Mouse (Mus musculus): ENCODE results near the gene Usp12. TPM values are rescaled to one million over a fixed set of nuclear protein-coding genes. Genes with fewer than 3 reads are reported as not detected.

Usp12 gene
- polyA plus RNA-seq, 1 experiment from 2014 or later: 12.1 TPM

- Histone ChIP-seq H3K27ac (no peak overlapping the region), H3K9ac (no peak overlapping the region), H3K4me1 (replicated peaks; ENCODE audit: control insufficient read depth, insufficient read depth, low read length) (peaks cover 28% of the 10 kb centered on the region), H3K27me3 (ENCODE audit: control insufficient read depth, insufficient read depth, low read length) (no peaks in the 10 kb centered on the region), H3K36me3 (replicated peaks; ENCODE audit: control insufficient read depth, insufficient read depth) (no peaks in the 10 kb centered on the region), H3K4me3 (replicated peaks; ENCODE audit: low read length) (no peak overlapping the region), H3K4me2 (replicated peaks) (no peak overlapping the region), H3K9me3 (ENCODE audit: control insufficient read depth, low read length) (no peaks in the 10 kb centered on the region)
- DNase-seq (ENCODE audit: low spot score) (no peak), ATAC-seq (ENCODE audit: low FRiP score) (no peak)
- 76% methylated on average over 9 of the region's 9 CpGs for WGBS
Observed at GRCm38 (mm10) chr5:146789413-146789812, 5.4 kb downstream of the Usp12 start.

GRCm38 (mm10) chr5:146786123-146786522 is 8.7 kb downstream of the Usp12 start:
- H3K27me3 ChIP-seq (ENCODE audit: control insufficient read depth, insufficient read depth, low read length): no peaks in the 10 kb centered on the region
- ATAC-seq (ENCODE audit: low FRiP score): no peak
- peaks cover 4% of the 10 kb centered on the region; the same call in 1 of the 2 replicates for H3K4me1 ChIP-seq (replicated peaks; ENCODE audit: control insufficient read depth, insufficient read depth, low read length)
- H3K36me3 ChIP-seq (replicated peaks; ENCODE audit: control insufficient read depth, insufficient read depth): no peaks in the 10 kb centered on the region
- H3K9ac ChIP-seq: no peak overlapping the region
- DNase-seq (ENCODE audit: low spot score): no peak
- 85% methylated on average over 8 of the region's 8 CpGs for WGBS
- no peak overlapping the region for H3K27ac ChIP-seq
- H3K9me3 ChIP-seq (ENCODE audit: control insufficient read depth, low read length): no peaks in the 10 kb centered on the region
- H3K4me2 ChIP-seq (replicated peaks): no peak overlapping the region
- no peak overlapping the region for H3K4me3 ChIP-seq (replicated peaks; ENCODE audit: low read length)

GRCm38 (mm10) chr5:146783891-146784290 is 10.9 kb downstream of the Usp12 start:
- Histone ChIP-seq H3K4me3 (replicated peaks; ENCODE audit: low read length) (no peak overlapping the region), H3K9ac (no peak overlapping the region), H3K36me3 (replicated peaks; ENCODE audit: control insufficient read depth, insufficient read depth) (no peaks in the 10 kb centered on the region), H3K4me2 (replicated peaks) (no peak overlapping the region), H3K27ac (no peak overlapping the region), H3K9me3 (ENCODE audit: control insufficient read depth, low read length) (no peaks in the 10 kb centered on the region), H3K27me3 (ENCODE audit: control insufficient read depth, insufficient read depth, low read length) (no peaks in the 10 kb centered on the region), H3K4me1 (replicated peaks; ENCODE audit: control insufficient read depth, insufficient read depth, low read length) (no peaks in the 10 kb centered on the region)
- WGBS: 93% methylated on average over 10 of the region's 10 CpGs
- no peak for ATAC-seq (ENCODE audit: low FRiP score)
- no peak for DNase-seq (ENCODE audit: low spot score)

- WGBS: 90% methylated on average over 10 of the region's 10 CpGs
- Histone ChIP-seq H3K36me3 (replicated peaks; ENCODE audit: control insufficient read depth, insufficient read depth) (no peaks in the 10 kb centered on the region), H3K4me1 (replicated peaks; ENCODE audit: control insufficient read depth, insufficient read depth, low read length) (no peaks in the 10 kb centered on the region), H3K27ac (no peak overlapping the region), H3K27me3 (ENCODE audit: control insufficient read depth, insufficient read depth, low read length) (no peaks in the 10 kb centered on the region), H3K9ac (no peak overlapping the region), H3K4me3 (replicated peaks; ENCODE audit: low read length) (no peak overlapping the region), H3K9me3 (ENCODE audit: control insufficient read depth, low read length) (no peaks in the 10 kb centered on the region), H3K4me2 (replicated peaks) (no peak overlapping the region)
- no peak for ATAC-seq (ENCODE audit: low FRiP score)
- no peak for DNase-seq (ENCODE audit: low spot score)
Observed at GRCm38 (mm10) chr5:146783300-146783699, 11.5 kb downstream of the Usp12 start.

- Histone ChIP-seq H3K27ac (no peak overlapping the region), H3K27me3 (ENCODE audit: control insufficient read depth, insufficient read depth, low read length) (no peaks in the 10 kb centered on the region), H3K9me3 (ENCODE audit: control insufficient read depth, low read length) (no peaks in the 10 kb centered on the region), H3K4me2 (replicated peaks) (no peak overlapping the region), H3K36me3 (replicated peaks; ENCODE audit: control insufficient read depth, insufficient read depth) (no peaks in the 10 kb centered on the region), H3K4me3 (replicated peaks; ENCODE audit: low read length) (no peak overlapping the region), H3K4me1 (replicated peaks; ENCODE audit: control insufficient read depth, insufficient read depth, low read length) (0 out of 2 replicates have a peak, but pooled peaks cover 4% of the 10 kb centered on the region), H3K9ac (no peak overlapping the region)
- 91% methylated on average over 9 of the region's 9 CpGs for WGBS
- no peak for ATAC-seq (ENCODE audit: low FRiP score)
- DNase-seq (ENCODE audit: low spot score): no peak
Observed at GRCm38 (mm10) chr5:146781663-146782062, 13.1 kb downstream of the Usp12 start.

- no peak overlapping the region for H3K4me3 ChIP-seq (replicated peaks; ENCODE audit: low read length)
- WGBS: 94% methylated on average over 5 of the region's 5 CpGs
- no peaks in the 10 kb centered on the region for H3K36me3 ChIP-seq (replicated peaks; ENCODE audit: control insufficient read depth, insufficient read depth)
- ATAC-seq (ENCODE audit: low FRiP score) (no peak), DNase-seq (ENCODE audit: low spot score) (no peak)
- H3K27me3 ChIP-seq (ENCODE audit: control insufficient read depth, insufficient read depth, low read length): no peaks in the 10 kb centered on the region
- no peaks in the 10 kb centered on the region for H3K9me3 ChIP-seq (ENCODE audit: control insufficient read depth, low read length)
- H3K9ac ChIP-seq: no peak overlapping the region
- H3K4me2 ChIP-seq (replicated peaks): no peak overlapping the region
- H3K4me1 ChIP-seq (replicated peaks; ENCODE audit: control insufficient read depth, insufficient read depth, low read length): 0 out of 2 replicates have a peak, but pooled peaks cover 4% of the 10 kb centered on the region
- H3K27ac ChIP-seq: no peak overlapping the region
Observed at GRCm38 (mm10) chr5:146779931-146780330, 14.9 kb downstream of the Usp12 start.

- Histone ChIP-seq H3K36me3 (replicated peaks; ENCODE audit: control insufficient read depth, insufficient read depth) (no peaks in the 10 kb centered on the region), H3K9me3 (ENCODE audit: control insufficient read depth, low read length) (no peaks in the 10 kb centered on the region), H3K9ac (no peak overlapping the region), H3K4me2 (replicated peaks) (no peak overlapping the region), H3K27me3 (ENCODE audit: control insufficient read depth, insufficient read depth, low read length) (no peaks in the 10 kb centered on the region), H3K4me3 (replicated peaks; ENCODE audit: low read length) (no peak overlapping the region), H3K4me1 (replicated peaks; ENCODE audit: control insufficient read depth, insufficient read depth, low read length) (peaks cover 6% of the 10 kb centered on the region; the same call in 1 of the 2 replicates), H3K27ac (no peak overlapping the region)
- no peak for DNase-seq (ENCODE audit: low spot score)
- no peak for ATAC-seq (ENCODE audit: low FRiP score)
- WGBS: 81% methylated on average over 13 of the region's 13 CpGs
Observed at GRCm38 (mm10) chr5:146776988-146777639, 17.7 kb downstream of the Usp12 start.

GRCm38 (mm10) chr5:146771982-146772381 is 22.8 kb downstream of the Usp12 start:
- no peak overlapping the region for H3K4me3 ChIP-seq (replicated peaks; ENCODE audit: low read length)
- H3K4me2 ChIP-seq (replicated peaks): no peak overlapping the region
- H3K36me3 ChIP-seq (replicated peaks; ENCODE audit: control insufficient read depth, insufficient read depth): peaks cover 13% of the 10 kb centered on the region
- WGBS: 58% methylated on average over 11 of the region's 11 CpGs
- no peak for ATAC-seq (ENCODE audit: low FRiP score)
- H3K9ac ChIP-seq: no peak overlapping the region
- no peaks in the 10 kb centered on the region for H3K9me3 ChIP-seq (ENCODE audit: control insufficient read depth, low read length)
- H3K27me3 ChIP-seq (ENCODE audit: control insufficient read depth, insufficient read depth, low read length): no peaks in the 10 kb centered on the region
- peaks cover 2% of the 10 kb centered on the region; the same call in 1 of the 2 replicates for H3K4me1 ChIP-seq (replicated peaks; ENCODE audit: control insufficient read depth, insufficient read depth, low read length)
- DNase-seq (ENCODE audit: low spot score): no peak
- no peak overlapping the region for H3K27ac ChIP-seq

- ATAC-seq (ENCODE audit: low FRiP score): no peak
- DNase-seq (ENCODE audit: low spot score): no peak
Observed at GRCm38 (mm10) chr5:146770002-146770848, 24.6 kb downstream of the Usp12 start.

More at GRCm38 (mm10) chr5:146770002-146770848, 24.6 kb downstream of the Usp12 start:
- Histone ChIP-seq H3K27me3 (ENCODE audit: control insufficient read depth, insufficient read depth, low read length) (no peaks in the 10 kb centered on the region), H3K9ac (no peak overlapping the region), H3K4me3 (replicated peaks; ENCODE audit: low read length) (no peak overlapping the region), H3K4me2 (replicated peaks) (no peak overlapping the region), H3K27ac (no peak overlapping the region), H3K9me3 (ENCODE audit: control insufficient read depth, low read length) (no peaks in the 10 kb centered on the region), H3K4me1 (replicated peaks; ENCODE audit: control insufficient read depth, insufficient read depth, low read length) (peaks cover 2% of the 10 kb centered on the region; the same call in 1 of the 2 replicates), H3K36me3 (replicated peaks; ENCODE audit: control insufficient read depth, insufficient read depth) (peaks cover 14% of the 10 kb centered on the region)
- WGBS: 56% methylated on average over 15 of the region's 15 CpGs
